10 mouse cellular contexts compared by ENCODE assay signal in genomic region chr5:3479016-3479795, GRCm38 (mm10).
"Had no signal": no experiment of that assay in that cellular context is flagged by ENCODE, and none has a peak within 500 bp of the region (broad histone marks: within the 10 kb centered on the region; RNA-seq: fewer than 3 reads in every experiment).

No protein-coding gene starts in this region.

- ATAC-seq: midbrain, embryonic 13.5 days had no signal

- DNase-seq: kidney, postnatal 10 days; kidney, postnatal 4 days; lung, adult 18-20 months had no signal

- H3K27me3 ChIP-seq: limb, embryonic 13.5 days; midbrain, embryonic 13.5 days; neural tube, embryonic 15.5 days had no signal

- H3K27ac ChIP-seq: layer of hippocampus, adult 2 months; limb, embryonic 13.5 days; liver, embryonic 14.5 days; midbrain, embryonic 13.5 days; neural tube, embryonic 15.5 days; stomach, postnatal 0 days had no signal

- H3K9ac ChIP-seq: limb, embryonic 13.5 days; liver, embryonic 14.5 days; midbrain, embryonic 13.5 days; neural tube, embryonic 15.5 days had no signal

- H3K4me2 ChIP-seq: limb, embryonic 13.5 days; midbrain, embryonic 13.5 days; neural tube, embryonic 15.5 days had no signal

- H3K36me3 ChIP-seq: limb, embryonic 13.5 days; midbrain, embryonic 13.5 days; neural tube, embryonic 15.5 days had no signal

- H3K4me3 ChIP-seq: layer of hippocampus, adult 2 months; limb, embryonic 13.5 days; midbrain, embryonic 13.5 days; myocyte; neural tube, embryonic 15.5 days had no signal

- H3K9me3 ChIP-seq: limb, embryonic 13.5 days; midbrain, embryonic 13.5 days; neural tube, embryonic 15.5 days had no signal

- H3K4me1 ChIP-seq: limb, embryonic 13.5 days; midbrain, embryonic 13.5 days; neural tube, embryonic 15.5 days had no signal
